Mouse (Mus musculus) spleen, adult 2 months (tissue): Measurements from ENCODE around the gene Sord.

Experiments
- CTCF ChIP-seq: fragments of 200-500 bp; IDR thresholded peaks from 2 replicates; pipeline ENCODE4 v1.5.1; 2011; ENCODE audit warnings: mild to moderate bottlenecking, inconsistent platforms; ENCODE audit not compliant: insufficient read depth, insufficient read length, insufficient replicate concordance; ENCODE audit errors: extremely low read depth
- POLR2A ChIP-seq: fragments of 200-500 bp; IDR thresholded peaks from 2 replicates; pipeline ENCODE4 v1.6.1; 2011; ENCODE audit warnings: low read depth, low read length, inconsistent platforms

GRCm38 (mm10) chr2:122255997-122256396 lies 21.4 kb downstream of the Sord start:
- TF ChIP-seq CTCF (no peak), POLR2A (no peak)
